Mouse (Mus musculus) heart, postnatal 0 days (tissue): ENCODE measurements around the gene Dysf. TPM values are rescaled to one million over a fixed set of nuclear protein-coding genes. Genes with fewer than 3 reads are reported as not detected.
A peak's percentile ranks its signal among the peaks of the same experiment; 100 is the strongest.

ENCODE experiments used
- ATAC-seq: fragments of 200-750 bp; cut with Nextera tagmentation; 2 replicates; pipeline ENCODE4 v1.8.0; 2017; ENCODE audit warnings: low read depth, moderate number of reproducible peaks, moderate library complexity; ENCODE audit not compliant: insufficient read depth
- DNase-seq: peaks from one replicate; pipeline ENCODE4 v3.0.0-alpha.2; 2016; ENCODE audit warnings: low spot score
- H3K27ac ChIP-seq: fragments of 300-500 bp; sonication (generic); 2 replicates; pipeline ENCODE4 v1.5.1; 2014; ENCODE audit warnings: low read depth, mild to moderate bottlenecking
- H3K27me3 ChIP-seq: fragments of 300-500 bp; sonication (generic); 2 replicates; pipeline ENCODE4 v1.6.1; 2014; ENCODE audit warnings: low read length, mixed read lengths; ENCODE audit not compliant: control insufficient read depth, insufficient read depth
- H3K36me3 ChIP-seq: fragments of 300-500 bp; sonication (generic); replicated peaks from 2 replicates; pipeline ENCODE4 v1.6.1; 2014; ENCODE audit warnings: low read length, mixed read lengths; ENCODE audit not compliant: control insufficient read depth, insufficient read depth
- H3K4me1 ChIP-seq: fragments of 300-500 bp; sonication (generic); 2 replicates; pipeline ENCODE4 v1.6.1; 2014; ENCODE audit warnings: antibody characterized with exemption; ENCODE audit not compliant: control insufficient read depth, insufficient read depth
- H3K4me2 ChIP-seq: fragments of 300-500 bp; sonication (generic); 2 replicates; pipeline ENCODE4 v1.6.1; 2014; ENCODE audit warnings: low read depth, mild to moderate bottlenecking, low read length, moderate library complexity
- H3K4me3 ChIP-seq: fragments of 300-500 bp; sonication (generic); 2 replicates; pipeline ENCODE4 v1.5.1; 2014; ENCODE audit warnings: low read depth, low read length
- H3K9ac ChIP-seq: fragments of 300-500 bp; sonication (generic); replicated peaks from 2 replicates; pipeline ENCODE4 v1.6.1; 2014; ENCODE audit warnings: low read depth, low read length, mixed read lengths
- H3K9me3 ChIP-seq: fragments of 300-500 bp; sonication (generic); replicated peaks from 2 replicates; pipeline ENCODE4 v1.6.1; 2016; ENCODE audit warnings: low read length; ENCODE audit not compliant: control insufficient read depth
- CTCF ChIP-seq: IDR thresholded peaks from 2 replicates; pipeline ENCODE4 v1.5.1; 2016; ENCODE audit warnings: antibody characterized with exemption, control low read depth, low read depth
- EP300 ChIP-seq: IDR thresholded peaks from 2 replicates; pipeline ENCODE4 v1.6.1; 2016; ENCODE audit warnings: antibody characterized with exemption, low read depth
- WGBS: fragments of 180-500 bp; shearing (Covaris S2); extraction: QIAGEN DNeasy Blood & Tissue Kit; methylation state at CpG from one replicate; pipeline ENCODE4 v1.1.7; 2014; 5-methylcytosine and 5-hydroxymethylcytosine counted together
- polyA plus RNA-seq: library from polyadenylated mRNA; unstranded; fragments of >200 nt; fragmentation: Nextera tagmentation; extraction: Ambion mirVana; gene quantifications from 2 replicates; pipeline ENCODE4 v1.2.1, GENCODE M21; 2015
- total RNA-seq: library from RNA; depleted of rRNA; stranded (reverse); fragments of >200 nt; gene quantifications from 2 replicates; pipeline ENCODE4 v1.2.3, GENCODE M21; 2014; ENCODE audit warnings: low replicate concordance

Dysf gene
- total and polyA plus RNA-seq, 2 experiments from 2014 or later = 15.0 to 21.9 TPM

DNA sequence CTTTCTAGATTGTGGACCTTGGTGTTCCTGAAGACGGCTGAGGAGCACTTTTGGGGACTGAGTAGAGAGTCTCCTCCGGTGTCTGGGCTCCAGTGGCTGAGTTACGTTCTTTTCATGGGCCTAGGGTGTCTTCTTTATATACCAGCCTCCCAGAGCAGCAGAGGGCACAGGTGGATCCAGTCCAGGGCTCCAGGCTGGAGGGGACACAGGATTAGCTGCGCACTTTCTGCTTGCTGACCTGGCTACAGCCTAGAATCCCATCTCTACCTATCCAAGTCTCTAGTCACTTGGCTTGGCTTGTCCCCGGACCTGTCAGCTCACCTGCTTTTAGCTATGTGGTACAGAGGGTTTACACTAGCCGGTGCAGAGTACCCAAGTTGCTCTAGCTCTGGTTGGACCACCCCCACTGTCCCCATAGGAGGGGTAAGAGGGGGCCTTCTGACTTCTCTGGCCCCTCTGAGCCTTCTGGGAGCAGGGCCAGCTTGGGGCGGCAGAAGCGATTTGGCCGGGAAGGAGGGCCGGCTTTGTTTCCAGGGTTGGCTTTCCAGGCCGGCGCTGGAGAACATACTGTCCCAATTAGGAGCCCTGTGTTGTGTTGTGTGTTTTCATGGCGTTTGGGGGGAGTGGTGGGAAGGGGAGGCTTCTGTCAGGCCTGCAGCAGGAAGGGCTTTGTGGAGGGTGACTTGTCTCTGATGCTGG lies 201.5 kb downstream of the Dysf start:
- no peak for TF ChIP-seq EP300
- no peak for TF ChIP-seq CTCF
- no peak overlapping the region for H3K4me3 ChIP-seq
- peak; percentile 71 for ATAC-seq
- H3K27ac ChIP-seq = peak overlapping the region; percentile 50
- H3K9me3 ChIP-seq = no peaks in the 10 kb centered on the region
- DNase-seq = peak; percentile 30
- H3K4me1 ChIP-seq = peaks cover 19% of the 10 kb centered on the region
- H3K9ac ChIP-seq = no peak overlapping the region
- peaks cover 41% of the 10 kb centered on the region for H3K36me3 ChIP-seq
- WGBS = 61% methylated on average over 13 of the region's 13 CpGs
- no peak overlapping the region for H3K4me2 ChIP-seq
- H3K27me3 ChIP-seq = no peaks in the 10 kb centered on the region

- TF ChIP-seq EP300 (no peak), CTCF (no peak)
- Histone ChIP-seq H3K9ac (no peak overlapping the region), H3K4me3 (no peak overlapping the region), H3K36me3 (peaks cover 28% of the 10 kb centered on the region), H3K9me3 (no peaks in the 10 kb centered on the region), H3K4me2 (no peak overlapping the region), H3K27me3 (no peaks in the 10 kb centered on the region), H3K4me1 (peaks cover 19% of the 10 kb centered on the region), H3K27ac (0 out of 2 replicates have a peak overlapping the region, but pooled peaks have one; percentile 1)
- 67% methylated on average over 7 of the region's 7 CpGs for WGBS
- no peak for ATAC-seq
- no peak for DNase-seq
Measured at GRCm38 (mm10) chr6:84211473-84211872, 203.1 kb downstream of the Dysf start.

DNA sequence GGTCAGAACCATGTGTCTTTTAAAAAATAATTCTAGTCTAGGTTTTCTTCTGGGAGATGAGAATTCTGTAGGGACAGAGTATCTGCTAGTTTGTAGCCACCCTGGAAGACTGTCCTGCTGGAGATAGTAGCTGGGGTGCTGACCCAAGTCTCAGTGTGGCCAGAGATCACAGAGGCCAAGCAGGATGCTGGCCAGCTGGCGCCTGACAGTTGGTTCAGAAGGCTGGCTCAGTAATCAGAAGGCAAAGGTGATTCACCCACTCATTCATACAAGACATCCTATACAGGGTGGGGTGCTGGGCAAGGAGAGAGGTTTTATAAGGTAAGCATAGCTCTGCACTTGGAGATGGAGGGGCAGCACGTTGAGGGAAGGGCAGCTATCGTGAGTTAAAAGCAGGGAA lies 204.7 kb downstream of the Dysf start:
- no peak for DNase-seq
- 54% methylated on average over 3 of the region's 3 CpGs for WGBS
- Histone ChIP-seq H3K4me1 (peaks cover 19% of the 10 kb centered on the region), H3K4me3 (no peak overlapping the region), H3K27ac (no peak overlapping the region), H3K9me3 (no peaks in the 10 kb centered on the region), H3K27me3 (no peaks in the 10 kb centered on the region), H3K9ac (no peak overlapping the region), H3K4me2 (no peak overlapping the region), H3K36me3 (peaks cover 11% of the 10 kb centered on the region; the same call in 1 of the 2 replicates)
- TF ChIP-seq EP300 = no peak
- no peak for TF ChIP-seq CTCF
- no peak for ATAC-seq

- Histone ChIP-seq H3K27ac (peak overlapping the region; percentile 38; the same call in 1 of the 2 replicates), H3K4me3 (no peak overlapping the region), H3K27me3 (no peaks in the 10 kb centered on the region), H3K9ac (no peak overlapping the region), H3K9me3 (no peaks in the 10 kb centered on the region), H3K36me3 (no peaks in the 10 kb centered on the region), H3K4me1 (peaks cover 6% of the 10 kb centered on the region), H3K4me2 (no peak overlapping the region)
- DNase-seq (no peak), ATAC-seq (no peak; the same call in 1 of the 2 replicates)
- no CpG with 5 or more reads among the region's 1 CpGs for WGBS
- TF ChIP-seq CTCF (no peak), EP300 (no peak)
Measured at GRCm38 (mm10) chr6:84217216-84217933, 209.0 kb downstream of the Dysf start.

DNA sequence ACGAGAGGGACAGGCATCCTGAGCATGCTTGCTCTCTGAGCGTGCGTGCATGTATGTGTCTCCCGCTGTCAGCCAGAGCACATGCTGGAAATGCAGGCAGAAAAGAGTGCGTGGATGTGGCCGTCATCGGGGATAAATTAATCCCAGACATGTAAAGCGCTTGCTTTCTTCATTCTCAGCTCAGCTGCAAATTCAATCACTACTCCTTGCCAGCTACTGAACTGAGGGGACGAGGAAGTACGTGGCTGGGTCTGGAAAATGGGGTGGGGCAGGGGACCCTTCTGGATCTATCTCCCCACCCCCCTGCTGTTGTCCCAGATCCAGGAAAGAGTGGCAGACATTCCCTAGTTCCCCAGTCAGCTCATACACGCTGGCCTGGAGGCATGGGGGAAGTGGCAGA lies 210.7 kb downstream of the Dysf start:
- H3K36me3 ChIP-seq = no peaks in the 10 kb centered on the region
- no peak overlapping the region for H3K4me2 ChIP-seq
- H3K4me1 ChIP-seq = peaks cover 6% of the 10 kb centered on the region
- no peak for ATAC-seq
- 50% methylated on average over 11 of the region's 11 CpGs for WGBS
- TF ChIP-seq CTCF = no peak
- TF ChIP-seq EP300 = no peak
- no peaks in the 10 kb centered on the region for H3K9me3 ChIP-seq
- no peak for DNase-seq
- no peak overlapping the region for H3K9ac ChIP-seq
- no peak overlapping the region for H3K4me3 ChIP-seq
- H3K27ac ChIP-seq = no peak overlapping the region
- H3K27me3 ChIP-seq = no peaks in the 10 kb centered on the region
